Mouse (Mus musculus) mouse embryonic stem cell (cell line): ENCODE data around the gene Fdps.
"Not testable (repeated sequence)": the region's sequence is repeated elsewhere in the genome, so short reads cannot be mapped to it uniquely, and the experiment has no call there.

Experiments
- in situ Hi-C, 2 experiments: fragments of 300-500 bp; cut with MboI; formaldehyde crosslinking; loops; 1 replicate in 1 of 2; 3 replicates in 1 of 2; pipeline ENCODE4 v1.14.3; 2019 to 2020; ENCODE audit warnings: low sequenced_read_pairs in 2 of 2, low pct_unique_long_range_greater_than_20kb in 1 of 2, mixed read lengths in 1 of 2; ENCODE audit not compliant: unreplicated experiment in 1 of 2

Gene Fdps

DNA sequence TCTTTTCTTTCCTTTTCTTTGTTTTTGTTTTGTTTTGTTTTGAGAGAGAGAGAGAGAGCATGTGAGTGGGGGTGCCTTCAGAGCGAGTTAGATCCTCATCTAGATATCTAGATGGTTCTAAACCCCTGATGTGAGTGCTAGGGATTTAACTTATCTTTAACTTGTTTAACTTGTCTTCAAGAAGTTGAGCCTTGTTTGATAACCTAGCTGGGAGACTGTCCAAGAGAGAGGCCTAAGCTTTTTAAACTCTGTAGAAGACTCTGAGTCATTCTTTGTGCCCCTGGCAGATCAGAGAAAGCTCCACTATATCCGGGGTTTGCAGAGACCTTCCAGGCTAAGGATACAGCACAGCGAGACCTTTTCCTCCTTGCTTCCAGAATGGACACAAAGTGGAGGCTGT, 5.8 kb upstream of the Fdps start:
- in situ Hi-C loops: no loop called here

- in situ Hi-C loops: no loop called here
These were observed 5.1 kb upstream of the Fdps start for GRCm38 (mm10) chr3:89106881-89107280.

DNA sequence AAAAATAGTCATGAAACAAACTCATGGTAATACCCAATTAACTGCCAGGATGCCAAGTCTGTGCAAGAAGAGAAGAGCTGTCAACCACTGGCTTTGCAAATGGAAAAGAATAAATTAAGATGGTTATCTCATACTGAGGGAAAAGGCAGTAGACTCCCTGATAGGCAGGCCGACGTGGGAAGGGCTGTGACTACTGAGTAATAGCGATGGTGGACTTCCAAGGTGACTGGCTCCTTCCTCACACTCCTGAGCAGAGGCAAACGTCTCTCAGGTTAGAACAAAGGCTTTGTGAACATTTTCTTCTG, 1.5 kb upstream of the Fdps start:
- in situ Hi-C loops: no loop called here

DNA sequence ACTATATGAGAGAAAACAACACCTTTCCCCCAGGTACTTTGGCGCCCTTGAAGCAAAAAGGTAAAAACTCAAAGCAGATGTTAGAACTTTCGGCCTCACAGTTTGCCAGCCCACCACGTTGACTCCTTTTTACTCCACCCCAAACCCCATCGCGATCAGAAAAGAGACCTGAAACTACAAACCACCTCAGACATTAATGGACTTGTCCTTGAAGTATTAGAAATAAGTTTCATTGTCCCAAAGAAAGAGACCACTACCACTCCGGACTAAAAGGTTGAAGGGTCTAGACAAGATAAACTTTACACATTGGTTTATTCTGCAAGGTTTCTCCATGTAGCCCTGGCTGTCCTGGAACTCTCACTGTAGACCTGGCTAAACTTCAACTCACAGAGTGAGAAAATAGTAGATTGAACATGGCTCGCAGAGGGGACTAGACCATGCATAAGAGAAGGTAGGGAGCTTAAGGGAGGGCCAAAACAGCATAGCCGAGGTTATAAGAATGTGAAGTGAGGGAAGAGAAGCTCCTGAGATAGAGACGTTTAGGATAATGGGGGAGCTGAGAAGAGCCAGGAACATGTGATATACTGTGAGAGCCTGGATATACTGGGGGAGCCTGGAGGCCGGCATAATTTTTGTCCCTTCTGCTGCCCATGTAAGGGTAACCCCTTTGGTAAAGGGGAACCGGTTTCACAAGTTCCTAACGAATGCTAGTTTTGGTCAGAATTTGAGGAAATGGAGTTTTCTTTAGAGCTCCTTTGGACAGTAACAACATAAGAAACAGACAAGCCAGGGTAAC, 934 bp upstream of the Fdps start:
- in situ Hi-C loops: no loop called here

GRCm38 (mm10) chr3:89101459-89101811, 324 bp downstream of the Fdps start:
- in situ Hi-C loops: no loop called here

DNA sequence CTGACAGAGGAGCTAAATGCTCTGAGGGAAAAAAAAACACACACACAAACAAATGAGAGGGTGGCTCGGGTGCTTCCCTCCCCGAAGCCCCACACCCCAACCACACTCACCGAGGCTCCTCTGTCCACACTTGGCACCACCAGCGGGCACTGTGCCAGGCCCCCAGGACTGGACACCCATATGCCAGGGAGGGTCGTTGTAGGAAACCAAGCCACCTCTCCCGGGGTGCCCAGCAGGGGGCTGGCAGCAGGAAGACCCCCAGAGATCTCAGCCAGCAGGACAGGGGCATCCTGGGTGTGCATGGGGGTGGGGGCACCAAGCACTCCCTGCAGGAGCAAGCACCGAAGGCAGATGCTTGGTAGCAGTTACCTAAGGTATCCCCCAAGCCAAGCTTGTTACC, 948 bp downstream of the Fdps start, which contains the start of gene Gm43738:
Gene Gm43738, minus strand, starts transcription at position 289 of the 400 bp plus-strand sequence.
- in situ Hi-C loops: no loop called here

DNA sequence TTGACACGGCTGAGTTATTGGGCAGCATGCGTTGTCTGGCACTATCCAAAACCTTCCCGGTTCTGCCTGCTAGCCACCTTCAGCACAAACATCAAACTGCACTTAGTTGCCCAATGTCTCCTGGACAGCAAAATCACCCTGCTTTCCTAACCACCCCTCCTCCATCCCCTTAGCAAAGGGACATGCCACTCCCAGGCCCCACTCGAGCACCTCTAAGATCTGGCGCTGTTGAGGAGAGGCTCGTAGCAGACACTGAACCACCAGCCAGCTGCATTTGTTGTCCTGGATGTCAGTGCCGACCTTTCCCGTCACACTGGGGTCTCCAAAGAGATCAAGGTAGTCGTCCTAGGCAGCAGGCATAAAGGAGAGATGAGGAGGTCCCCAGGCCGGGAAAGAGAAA, 7.7 kb downstream of the Fdps start:
- in situ Hi-C loops: no loop called here

- in situ Hi-C loops: no loop called here
These were observed 8.6 kb downstream of the Fdps start, which contains the start of gene Rusc1 for GRCm38 (mm10) chr3:89093175-89093574. TSS of gene Rusc1 (minus strand) at chr3:89093311.

DNA sequence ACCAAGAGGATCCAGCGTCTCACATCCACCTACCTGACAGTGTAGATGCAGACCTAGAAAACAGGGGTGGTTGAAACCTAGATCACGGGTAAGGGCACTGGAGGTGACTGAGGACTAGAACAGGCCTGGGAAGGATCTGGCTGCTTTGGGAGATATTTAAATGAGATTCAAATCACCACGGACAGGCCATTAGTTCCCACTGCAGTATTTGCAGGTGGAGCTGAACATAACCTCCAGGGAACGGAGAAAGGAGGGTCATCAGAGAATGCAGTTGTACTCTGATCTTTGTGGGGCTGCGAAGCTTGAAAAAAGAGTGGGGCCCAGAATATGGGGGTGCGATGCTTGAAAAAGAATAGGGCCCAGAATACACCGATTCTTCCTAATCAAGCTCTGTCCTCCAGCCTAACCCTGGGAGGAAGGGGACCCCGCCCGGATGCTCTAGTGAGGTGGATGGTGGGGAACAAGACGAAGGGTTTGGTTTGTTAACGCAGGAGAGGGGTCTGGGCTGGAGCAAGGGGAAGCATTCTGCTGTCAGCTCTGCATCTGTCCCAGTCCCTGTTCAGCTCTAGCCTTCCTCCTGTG, 9.2 kb downstream of the Fdps start:
- in situ Hi-C loops: no loop called here

DNA sequence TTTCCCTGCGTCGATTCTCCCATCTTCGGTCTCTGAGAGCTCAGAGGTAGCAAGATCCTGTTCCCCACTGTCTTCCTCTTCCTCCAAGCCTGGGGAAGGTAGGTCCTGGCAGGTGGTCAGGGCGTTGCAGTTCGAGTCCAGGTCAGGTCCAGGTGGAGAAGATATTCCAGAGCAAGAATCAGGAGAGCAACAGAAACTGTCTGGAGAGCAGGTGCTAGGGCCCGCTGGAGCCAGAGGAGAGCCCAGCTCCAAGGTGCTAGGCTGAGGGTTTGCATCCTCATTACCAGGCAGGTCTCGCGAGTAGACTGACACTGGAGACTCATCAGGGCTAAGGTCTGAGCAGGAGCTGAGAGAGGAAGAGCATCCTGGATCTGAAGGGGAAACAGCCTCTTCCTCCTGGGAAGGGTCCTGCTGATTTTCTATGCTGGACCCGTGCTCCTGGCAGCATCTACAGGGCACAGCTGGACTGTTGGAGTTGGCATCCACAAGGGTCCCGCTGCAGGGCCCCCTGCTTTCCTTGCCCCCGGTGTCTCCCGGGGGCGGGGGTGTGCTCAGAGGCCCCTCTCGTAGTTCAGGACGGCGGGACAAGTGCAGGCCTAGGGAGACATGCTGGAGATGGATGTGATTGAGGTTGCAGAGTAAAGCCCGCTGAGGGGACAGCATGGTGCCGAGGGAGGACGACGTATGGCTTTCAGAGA, 9.8 kb downstream of the Fdps start:
- in situ Hi-C loops: no loop called here

DNA sequence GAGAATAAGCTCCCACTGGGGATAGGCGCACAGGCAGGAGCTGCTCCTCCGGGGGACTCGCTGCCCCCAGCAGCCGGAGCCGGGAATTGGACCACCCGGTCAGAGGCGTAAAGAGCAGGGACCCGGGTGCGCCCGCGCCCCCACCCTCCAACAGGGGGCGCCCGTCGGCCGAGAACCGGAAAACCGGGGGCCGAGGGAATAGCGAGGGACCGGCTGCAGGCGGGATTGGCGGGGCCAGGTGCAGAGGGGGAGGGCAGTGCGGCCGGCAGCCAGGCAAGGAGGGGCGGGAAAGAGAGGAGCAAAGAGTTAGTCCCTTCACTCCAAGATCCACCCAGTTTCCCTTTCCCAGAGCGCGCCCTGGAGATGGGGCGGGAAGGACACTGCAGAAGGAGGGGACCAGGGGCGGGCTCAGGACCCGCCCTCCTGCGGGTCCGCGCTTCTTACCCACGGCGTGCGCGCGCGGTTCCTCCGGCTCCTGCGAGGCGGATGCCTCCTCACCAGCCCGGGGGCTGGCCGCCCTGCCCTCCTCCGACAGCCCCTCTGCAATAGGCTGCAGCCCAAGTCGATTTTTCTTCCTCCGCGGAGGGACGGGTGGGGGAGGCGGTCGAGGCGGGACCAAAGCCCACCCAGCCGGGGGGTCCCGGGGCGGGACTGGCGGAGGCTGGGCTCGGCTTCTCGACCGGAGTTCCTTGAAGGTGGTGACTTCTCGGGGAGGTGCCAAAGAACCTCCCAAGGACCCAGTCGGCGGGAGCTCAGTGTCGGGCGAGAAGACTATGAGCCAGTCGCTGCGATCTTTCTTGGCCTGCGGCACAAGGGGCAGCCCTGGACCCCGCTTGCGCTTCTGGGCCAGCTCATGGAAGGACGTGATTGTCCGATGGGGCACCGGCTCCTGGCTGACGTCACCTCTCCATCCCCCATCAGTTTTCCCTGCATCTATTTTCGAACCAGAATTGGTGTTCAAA, 10.8 kb downstream of the Fdps start:
- in situ Hi-C loops: no loop called here

DNA sequence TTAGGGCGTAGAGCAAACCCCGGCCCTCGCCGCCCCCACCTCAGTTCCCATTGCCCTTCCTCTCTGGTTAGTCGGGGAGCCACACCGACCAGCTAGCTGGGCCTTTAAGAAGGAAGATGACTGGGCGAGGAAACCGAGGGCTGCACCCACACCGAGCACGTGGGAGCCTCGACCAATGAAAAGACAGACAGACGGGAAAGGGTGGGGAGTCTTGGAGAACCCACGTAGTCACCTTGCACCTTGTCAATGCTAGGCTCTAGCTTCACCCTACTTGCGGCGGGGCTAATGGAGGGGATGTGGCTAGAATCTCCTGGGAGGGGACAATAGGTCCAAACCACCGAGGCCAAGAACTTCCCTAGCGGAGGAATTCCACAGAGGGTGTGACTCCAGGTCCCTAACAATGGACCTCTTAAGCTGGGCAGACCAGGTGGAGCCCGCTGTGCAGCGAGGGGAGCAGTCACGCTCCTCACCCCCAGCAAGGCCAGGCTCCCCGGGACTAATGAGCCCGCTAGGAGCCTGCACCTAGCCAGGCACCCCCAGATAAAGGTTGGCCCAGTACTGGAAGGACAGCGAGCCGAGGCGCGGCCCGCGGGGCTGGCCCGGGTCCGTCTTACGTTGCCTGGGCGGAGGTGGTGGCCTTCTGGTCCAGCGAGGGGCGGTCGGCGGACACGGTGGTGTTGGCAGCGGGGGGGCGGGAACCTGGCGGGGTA, 11.7 kb downstream of the Fdps start:
- in situ Hi-C loops: no loop called here

GRCm38 (mm10) chr3:89088974-89089373, 12.8 kb downstream of the Fdps start:
- in situ Hi-C loops: no loop called here

DNA sequence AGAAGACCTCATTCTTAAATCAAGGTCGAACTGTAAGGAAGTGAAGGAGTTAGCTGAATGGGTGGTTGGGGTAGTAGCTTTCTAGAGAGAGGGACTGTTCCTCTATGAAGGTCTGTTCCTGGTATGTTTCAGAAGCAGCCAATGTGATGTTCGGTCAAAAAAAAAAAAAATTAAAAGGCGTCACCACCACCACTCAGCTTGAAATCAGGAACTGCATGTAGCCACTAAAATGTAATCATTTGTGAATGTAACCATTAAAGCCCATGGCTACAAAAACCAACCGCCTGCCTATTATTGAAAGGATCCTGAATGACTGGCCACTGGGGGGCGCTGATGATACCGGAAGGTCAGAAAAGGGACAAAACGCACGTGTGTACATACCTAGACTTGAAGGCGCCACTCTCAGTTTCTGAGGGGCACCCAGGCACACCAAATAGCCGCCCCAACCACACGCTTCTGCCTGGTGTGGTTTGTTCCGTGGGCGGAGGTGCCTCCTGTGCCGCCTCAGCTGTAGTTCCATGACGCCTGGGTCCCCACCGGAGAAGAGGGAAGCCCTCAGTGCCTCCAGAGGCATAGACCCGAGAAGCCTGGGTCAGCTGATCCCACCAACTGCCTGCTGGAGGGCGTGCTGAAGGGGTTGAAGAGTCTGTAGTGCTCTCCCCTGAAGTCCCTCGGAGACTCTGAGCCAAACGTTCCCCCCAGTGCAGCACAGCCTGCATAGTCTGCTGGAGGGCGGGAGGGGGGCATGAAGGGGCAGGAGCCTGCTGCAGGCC, 14.2 kb downstream of the Fdps start:
- in situ Hi-C loops: no loop called here

DNA sequence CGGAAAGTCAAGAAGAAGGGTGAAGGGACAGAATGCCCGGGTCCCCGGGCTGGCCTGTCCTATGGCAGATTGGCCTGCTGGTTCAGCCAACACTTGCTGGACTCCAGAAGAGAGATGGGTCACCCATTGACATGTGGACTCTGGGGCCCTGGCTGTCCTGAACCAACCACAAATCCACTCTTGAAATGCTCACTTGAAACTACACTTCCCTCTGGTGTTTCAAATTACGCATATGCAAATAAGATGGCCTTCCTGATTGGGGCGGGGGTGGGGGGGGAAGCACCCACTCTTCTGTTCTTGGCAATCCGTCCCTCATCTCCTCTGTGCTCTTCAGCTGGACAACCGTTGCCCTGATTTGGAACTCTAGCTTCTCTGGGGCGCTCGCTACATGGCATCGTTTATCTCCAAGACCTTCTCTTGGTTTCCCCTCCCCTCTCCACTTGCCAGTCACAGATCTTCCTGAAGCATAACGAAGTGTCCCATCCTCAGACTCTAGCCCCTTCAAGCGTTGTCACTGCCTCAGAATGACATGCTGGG, 17.0 kb downstream of the Fdps start:
- in situ Hi-C loops: no loop called here

- in situ Hi-C loops: no loop called here
These were observed 17.6 kb downstream of the Fdps start for GRCm38 (mm10) chr3:89084133-89084532.

DNA sequence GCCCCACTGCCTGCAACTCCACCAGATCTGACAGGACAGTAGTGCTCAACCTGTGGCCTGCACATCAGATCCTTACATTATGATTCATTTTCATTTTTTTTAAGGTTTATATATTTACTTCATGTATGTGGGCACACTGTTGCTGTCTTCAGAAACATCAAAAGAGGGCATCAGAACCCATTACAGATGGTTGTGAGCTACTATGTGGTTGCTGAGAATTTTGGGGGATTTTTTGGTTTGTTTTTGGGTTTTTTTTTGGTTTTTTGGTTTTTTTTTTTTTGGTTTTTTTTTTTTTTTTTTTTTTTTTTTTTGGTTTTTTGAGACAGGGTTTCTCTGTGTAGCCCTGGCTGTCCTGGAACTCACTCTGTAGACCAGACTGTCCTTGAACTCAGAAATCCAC, 19.5 kb downstream of the Fdps start:
- in situ Hi-C loops: not testable (repeated sequence)
